In the genomic region with DNA sequence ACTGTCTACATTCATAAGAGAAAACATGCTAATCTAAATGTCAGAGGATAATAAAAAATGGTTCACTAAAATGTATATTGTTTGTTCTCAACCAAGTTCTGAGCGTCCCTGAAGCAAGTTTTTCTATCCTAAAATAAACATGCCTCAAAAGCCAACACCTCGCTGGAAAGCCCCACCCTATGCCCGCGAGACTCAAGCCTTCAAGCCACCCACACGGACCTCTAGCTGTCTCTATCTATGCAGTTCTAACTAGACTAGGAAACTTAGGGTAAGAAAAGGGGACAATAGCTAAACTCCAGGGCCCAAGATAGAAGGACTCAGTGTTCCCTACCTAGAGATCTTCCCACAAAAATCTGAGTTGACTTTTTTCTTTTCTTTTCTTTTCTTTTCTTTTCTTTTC, we compare ENCODE assay signal across 8 mouse cellular contexts. TPM values are rescaled to one million over a fixed set of nuclear protein-coding genes. Genes with fewer than 3 reads are reported as not detected.
DNase-seq lines count a peak whose midpoint lies in the region; ATAC-seq and TF ChIP-seq lines count a peak whose summit lies in the region.

No protein-coding gene starts in this region.

- TF ChIP-seq CTCF in CH12.LX (conservative IDR thresholded peaks at IDR 0.05 in 1 of 2, IDR thresholded peaks at IDR 0.05 in 1 of 2; ENCODE audit: low read depth in 2 of 2, low read length in 2 of 2), result no peak
- TF ChIP-seq CTCF in liver, embryonic 14.5 days (IDR thresholded peaks at IDR 0.05; ENCODE audit: low read depth), result no peak

- H3K27me3 ChIP-seq in embryonic facial prominence, embryonic 13.5 days, result peaks cover 25% of the 10 kb centered on the region
- peaks cover 25% of the 10 kb centered on the region for H3K27me3 ChIP-seq in embryonic facial prominence, embryonic 10.5 days (replicated peaks; ENCODE audit: low read depth, poor library complexity, severe bottlenecking)
- peaks cover 12% of the 10 kb centered on the region for H3K27me3 ChIP-seq in kidney, embryonic 15.5 days
- H3K27me3 ChIP-seq in CH12.LX (replicated peaks), result peaks cover 4% of the 10 kb centered on the region
- H3K27me3 ChIP-seq in liver, embryonic 14.5 days (ENCODE audit: control insufficient read depth, insufficient read depth, low read length), result peaks cover 16% of the 10 kb centered on the region

- no peaks in the 10 kb centered on the region for H3K79me2 ChIP-seq in CH12.LX (replicated peaks; ENCODE audit: control insufficient read depth, extremely low read depth, insufficient read depth, poor library complexity, severe bottlenecking)

- H3K9me3 ChIP-seq in embryonic facial prominence, embryonic 13.5 days, result no peaks in the 10 kb centered on the region
- no peaks in the 10 kb centered on the region for H3K9me3 ChIP-seq in embryonic facial prominence, embryonic 10.5 days
- H3K9me3 ChIP-seq in kidney, embryonic 15.5 days (replicated peaks), result no peaks in the 10 kb centered on the region
- no peaks in the 10 kb centered on the region for H3K9me3 ChIP-seq in CH12.LX (replicated peaks; ENCODE audit: low read length)
- H3K9me3 ChIP-seq in liver, embryonic 14.5 days (ENCODE audit: control insufficient read depth, low read length), result no peaks in the 10 kb centered on the region

- DNase-seq in embryonic facial prominence, embryonic 10.5 days (ENCODE audit: low spot score), result no peak
- no peak for DNase-seq in kidney, postnatal 36 days
- DNase-seq in CH12.LX (ENCODE audit: extremely low read depth), result peak; percentile 64
- DNase-seq in liver, embryonic 14.5 days (ENCODE audit: low read depth in 3 of 3, low spot score in 3 of 3), result no peak
- DNase-seq in testis, postnatal 10 days (ENCODE audit: low spot score), result no peak
- no peak for DNase-seq in spleen, postnatal 14 days (ENCODE audit: low spot score in 2 of 2)

- 45% methylated on average over 5 of the region's 5 CpGs for WGBS in embryonic facial prominence, embryonic 13.5 days
- WGBS in embryonic facial prominence, embryonic 10.5 days, result 45% methylated on average over 5 of the region's 5 CpGs
- 40% methylated on average over 5 of the region's 5 CpGs for whole genome bisulfite sequencing in kidney, embryonic 15.5 days
- 8% methylated on average over 5 of the region's 5 CpGs for WGBS in liver, embryonic 14.5 days (ENCODE audit: insufficient replicate concordance)

- no peaks in the 10 kb centered on the region for H3K36me3 ChIP-seq in embryonic facial prominence, embryonic 13.5 days
- H3K36me3 ChIP-seq in embryonic facial prominence, embryonic 10.5 days (replicated peaks), result no peaks in the 10 kb centered on the region
- H3K36me3 ChIP-seq in kidney, embryonic 15.5 days, result no peaks in the 10 kb centered on the region
- H3K36me3 ChIP-seq in CH12.LX (replicated peaks in 1 of 2; ENCODE audit: control insufficient read depth in 1 of 2, insufficient read depth in 1 of 2, low read length in 1 of 2), result no peaks in the 10 kb centered on the region
- no peaks in the 10 kb centered on the region for H3K36me3 ChIP-seq in liver, embryonic 14.5 days (replicated peaks; ENCODE audit: control insufficient read depth, insufficient read depth, low read depth)

- TF ChIP-seq POLR2A in CH12.LX (IDR thresholded peaks at IDR 0.05; ENCODE audit: low read depth, low read length), result no peak

- in situ Hi-C loops in CH12.LX (cut with MboI; ENCODE audit: low pct_ligation_motif_present, low pct_unique_long_range_greater_than_20kb, low sequenced_read_pairs), result no loop called here

- H3K4me3 ChIP-seq in embryonic facial prominence, embryonic 13.5 days, result no peak overlapping the region
- H3K4me3 ChIP-seq in embryonic facial prominence, embryonic 10.5 days, result no peak overlapping the region
- peak overlapping the region; percentile 88; the same call in 1 of the 2 replicates for H3K4me3 ChIP-seq in kidney, embryonic 15.5 days (replicated peaks)
- H3K4me3 ChIP-seq in CH12.LX (replicated peaks in 1 of 3; ENCODE audit: low read depth in 2 of 3, low read length in 2 of 3, poor library complexity in 1 of 3), result no peak overlapping the region
- no peak overlapping the region for H3K4me3 ChIP-seq in liver, embryonic 14.5 days (ENCODE audit: insufficient read depth in 1 of 2, low read depth in 2 of 2, low read length in 2 of 2)

- no peak overlapping the region for H3K9ac ChIP-seq in embryonic facial prominence, embryonic 13.5 days
- no peak overlapping the region for H3K9ac ChIP-seq in kidney, embryonic 15.5 days
- no peak overlapping the region; the same call in 1 of the 2 replicates for H3K9ac ChIP-seq in CH12.LX (ENCODE audit: insufficient read depth, low read depth)
- no peak overlapping the region for H3K9ac ChIP-seq in liver, embryonic 14.5 days (replicated peaks)

- H3K4me2 ChIP-seq in embryonic facial prominence, embryonic 13.5 days, result peak overlapping the region; percentile 97
- peak overlapping the region; percentile 86; the same call in 1 of the 2 replicates for H3K4me2 ChIP-seq in kidney, embryonic 15.5 days
- peak overlapping the region; percentile 2; the same call in 1 of the 2 replicates for H3K4me2 ChIP-seq in CH12.LX (ENCODE audit: insufficient read depth, low read depth, poor library complexity, severe bottlenecking)
- peak overlapping the region; percentile 78 for H3K4me2 ChIP-seq in liver, embryonic 14.5 days (ENCODE audit: low read depth)

- TF ChIP-seq RAD21 in CH12.LX (IDR thresholded peaks at IDR 0.05; ENCODE audit: low read depth, low read length), result no peak

- peaks cover 17% of the 10 kb centered on the region for H3K4me1 ChIP-seq in embryonic facial prominence, embryonic 13.5 days
- H3K4me1 ChIP-seq in embryonic facial prominence, embryonic 10.5 days, result peaks cover 39% of the 10 kb centered on the region
- peaks cover 39% of the 10 kb centered on the region for H3K4me1 ChIP-seq in kidney, embryonic 15.5 days
- H3K4me1 ChIP-seq in CH12.LX (ENCODE audit: control insufficient read depth in 1 of 2, insufficient read depth in 2 of 2), result peaks cover 4 to 23% of the 10 kb centered on the region in 2 experiments; a peak in 3 of 4 replicates
- peaks cover 3 to 5% of the 10 kb centered on the region in 2 experiments; a peak in 1 of 4 replicates for H3K4me1 ChIP-seq in liver, embryonic 14.5 days (replicated peaks; ENCODE audit: control insufficient read depth in 2 of 2, insufficient read depth in 2 of 2, low read length in 1 of 2)

- H3K27ac ChIP-seq in embryonic facial prominence, embryonic 13.5 days, result no peak overlapping the region
- no peak overlapping the region for H3K27ac ChIP-seq in embryonic facial prominence, embryonic 10.5 days (replicated peaks)
- H3K27ac ChIP-seq in kidney, embryonic 15.5 days, result no peak overlapping the region
- no peak overlapping the region for H3K27ac ChIP-seq in CH12.LX (ENCODE audit: insufficient read depth, low read depth)
- no peak overlapping the region for H3K27ac ChIP-seq in liver, embryonic 14.5 days

- dilution Hi-C loops in CH12.LX (cut with MboI; ENCODE audit: extremely low pct_ligation_motif_present, extremely low pct_unique_long_range_greater_than_20kb, low sequenced_read_pairs), result no loop called here

- no peak for ATAC-seq in embryonic facial prominence, embryonic 13.5 days (ENCODE audit: insufficient number of reproducible peaks, insufficient read depth, low FRiP score, low TSS enrichment, low read depth)
- ATAC-seq in kidney, embryonic 15.5 days (replicated peaks; ENCODE audit: low FRiP score), result no peak
- ATAC-seq in liver, embryonic 14.5 days (ENCODE audit: insufficient read depth), result no peak

- TF ChIP-seq EP300 in CH12.LX (IDR thresholded peaks at IDR 0.05; ENCODE audit: low read length), result no peak
- TF ChIP-seq EP300 in liver, embryonic 14.5 days (IDR thresholded peaks at IDR 0.05; ENCODE audit: low read depth), result no peak

TF ChIP-seq in CH12.LX, 34 proteins besides CTCF, POLR2A, EP300 and RAD21:
- no peak for TF ChIP-seq RCOR1 (conservative IDR thresholded peaks at IDR 0.05; ENCODE audit: low read depth, low read length)
- TF ChIP-seq CHD2 (IDR thresholded peaks at IDR 0.05; ENCODE audit: low read length), result peak; percentile 63
- TF ChIP-seq E2F4 (IDR thresholded peaks at IDR 0.05; ENCODE audit: insufficient replicate concordance, low read depth, low read length), result no peak

RNA-seq across cellular contexts. Expression of gene Itga6, which starts 40.6 kb away (rescaled TPM):
- polyA plus RNA-seq in embryonic facial prominence, embryonic 13.5 days (2015; fragmentation: Nextera tagmentation; extraction: Ambion mirVana), result 37.7 and 42.4 TPM in 2 replicates
- 30.7 and 31.6 TPM in 2 replicates for polyA plus RNA-seq in embryonic facial prominence, embryonic 10.5 days (2016; fragmentation: Nextera tagmentation; extraction: Ambion mirVana)
- polyA plus RNA-seq in kidney, embryonic 15.5 days (2015; fragmentation: Nextera tagmentation; extraction: Ambion mirVana), result 69.9 and 74.6 TPM in 2 replicates
- 3.9 and 6.1 TPM in 2 replicates for total RNA-seq in CH12.LX (2012; rRNA removed)
- 10.9 and 11.5 TPM in 2 replicates for total RNA-seq in CH12.LX (2014; rRNA removed)
- 11.2 and 13.9 TPM in 2 replicates for polyA plus RNA-seq in CH12.LX (2012; ENCODE audit: insufficient read length, low read depth)
- 4.1 and 5.5 TPM in 2 replicates for polyA plus RNA-seq in liver, embryonic 14.5 days (2012; rRNA removed)
- polyA plus RNA-seq in liver, embryonic 14.5 days (2014; fragmentation: Nextera tagmentation; extraction: Ambion mirVana), result 6.2 and 8.4 TPM in 2 replicates

Comparison
In these comparisons a context has a peak if more than half of its experiments do, and no peak if none do; other contexts are left out.
1. H3K4me2 ChIP-seq: peak in every context shown above with its lines; median percentile 97 in embryonic facial prominence, embryonic 13.5 days; 86 in kidney, embryonic 15.5 days; 78 in liver, embryonic 14.5 days; 2 in CH12.LX.